Mouse (Mus musculus): ENCODE measurements at regions not wholly inside any gene's neighbourhood (a gene's known extent, or its start where the extent isn't known, plus 50 kb on each side); places are given as distances from the start of the nearest gene placed in this dataset.

DNA sequence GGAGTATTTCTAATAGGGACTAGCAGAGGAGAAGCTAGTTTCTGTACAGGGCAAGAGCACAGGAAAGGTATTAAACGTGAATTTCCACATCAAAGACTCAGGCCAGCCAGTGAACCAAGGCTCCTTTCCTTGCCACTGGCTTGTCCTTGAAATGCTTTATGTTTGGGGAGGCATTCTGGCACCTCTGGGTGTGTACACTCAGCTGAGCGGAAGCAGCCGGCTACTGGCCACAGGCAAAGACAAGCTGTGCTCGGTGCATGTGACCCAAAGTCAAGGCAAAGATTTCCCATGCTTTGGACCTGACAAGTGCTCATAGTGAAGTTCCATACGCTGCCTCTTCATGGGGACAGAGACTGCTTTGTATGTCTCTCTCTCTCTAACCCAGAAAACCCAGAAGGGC lies 159.8 kb upstream of the Irx3 start:
- H3K4me3 ChIP-seq (ENCODE audit: low read length): no peak overlapping the region
- H3K9me3 ChIP-seq (ENCODE audit: low read length): no peaks in the 10 kb centered on the region

DNA sequence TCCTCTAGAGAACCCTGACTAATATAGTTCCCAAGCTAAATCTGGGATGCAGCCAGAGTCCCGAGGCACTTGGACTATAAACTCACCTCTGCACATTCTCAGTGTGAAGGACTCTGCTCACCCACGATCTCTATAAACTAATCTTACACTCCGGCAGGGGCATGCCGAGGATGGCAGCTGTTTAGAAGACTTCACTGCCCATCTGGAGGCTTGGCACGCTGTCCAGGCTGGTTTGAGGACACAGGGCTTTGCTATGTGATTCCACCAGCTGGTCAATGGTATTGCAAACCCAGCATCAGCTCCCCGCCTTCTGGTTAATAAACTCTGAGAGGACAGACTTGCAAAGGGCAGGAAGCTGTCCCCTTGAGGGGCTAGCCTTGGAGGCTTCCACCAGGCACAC lies 153.3 kb upstream of the Irx3 start:
- Histone ChIP-seq H3K27me3 (ENCODE audit: insufficient read depth, low read length) (peaks cover 3% of the 10 kb centered on the region; the same call in 1 of the 2 replicates), H3K9me3 (ENCODE audit: low read length) (no peaks in the 10 kb centered on the region), H3K27ac (ENCODE audit: low read length) (no peak overlapping the region), H3K4me2 (replicated peaks; ENCODE audit: low read depth, low read length) (no peak overlapping the region), H3K9ac (replicated peaks; ENCODE audit: low read length) (no peak overlapping the region), H3K36me3 (ENCODE audit: insufficient read depth, low read length) (no peaks in the 10 kb centered on the region), H3K4me3 (ENCODE audit: low read length) (no peak overlapping the region), H3K4me1 (ENCODE audit: insufficient read depth, low read length) (no peaks in the 10 kb centered on the region)
- ATAC-seq (ENCODE audit: low FRiP score, low TSS enrichment): no peak
- 78% methylated on average over 6 of the region's 6 CpGs for WGBS

More for the DNA sequence above, 159.8 kb upstream of the Irx3 start:
- no peak for ATAC-seq (ENCODE audit: low FRiP score, low TSS enrichment)
- Histone ChIP-seq H3K9ac (replicated peaks; ENCODE audit: low read length) (no peak overlapping the region), H3K36me3 (ENCODE audit: insufficient read depth, low read length) (no peaks in the 10 kb centered on the region), H3K27ac (ENCODE audit: low read length) (no peak overlapping the region), H3K27me3 (ENCODE audit: insufficient read depth, low read length) (peaks cover 4% of the 10 kb centered on the region; the same call in 1 of the 2 replicates), H3K4me1 (ENCODE audit: insufficient read depth, low read length) (no peaks in the 10 kb centered on the region), H3K4me2 (replicated peaks; ENCODE audit: low read depth, low read length) (no peak overlapping the region)
- WGBS: 76% methylated on average over 5 of the region's 5 CpGs

DNA sequence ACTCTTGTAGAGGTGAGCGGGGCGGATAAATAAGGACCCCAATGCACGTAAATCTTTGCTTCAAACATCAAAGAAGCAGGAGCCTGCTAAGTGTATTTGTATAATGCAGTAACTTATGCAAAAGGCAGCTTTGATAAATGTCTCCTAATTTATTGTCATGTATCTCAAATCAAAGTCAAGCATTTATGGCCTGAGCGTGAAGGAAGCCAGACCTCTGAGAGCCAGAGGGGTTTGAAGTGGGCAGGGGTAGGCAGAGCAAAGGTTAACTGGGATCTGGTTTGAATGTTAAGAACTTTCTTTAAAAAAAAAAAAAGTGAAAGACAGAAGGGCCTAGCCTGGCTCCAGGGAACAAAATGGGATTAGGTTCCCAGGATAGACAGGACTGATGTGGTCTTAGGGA lies 151.1 kb upstream of the Irx3 start:
- H3K27me3 ChIP-seq (ENCODE audit: insufficient read depth, low read length): peaks cover 3% of the 10 kb centered on the region; the same call in 1 of the 2 replicates
- H3K9me3 ChIP-seq (ENCODE audit: low read length): no peaks in the 10 kb centered on the region
- WGBS: 75% methylated on average over 4 of the region's 4 CpGs

DNA sequence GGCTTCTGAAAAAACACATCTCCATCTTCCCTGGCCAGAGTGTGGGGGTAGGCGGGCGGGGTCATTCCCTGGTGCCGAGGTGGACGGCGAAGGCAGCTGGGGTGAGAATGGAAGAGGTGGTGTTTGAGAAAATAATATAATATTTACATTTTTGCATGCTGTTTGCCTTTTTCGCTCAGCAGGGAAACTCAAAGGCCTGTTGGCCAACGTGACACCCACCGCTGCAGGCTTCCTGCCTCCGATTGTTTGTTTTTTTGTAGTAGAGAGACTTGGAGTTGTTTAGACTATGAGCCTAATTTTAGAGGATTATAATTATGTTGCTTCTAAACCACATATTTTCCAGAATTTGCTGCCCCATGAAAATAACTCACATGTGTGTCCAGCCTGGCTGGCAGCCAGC lies 147.2 kb upstream of the Irx3 start:
- Histone ChIP-seq H3K27me3 (ENCODE audit: insufficient read depth, low read length) (peaks cover 3% of the 10 kb centered on the region; the same call in 1 of the 2 replicates), H3K4me2 (replicated peaks; ENCODE audit: low read depth, low read length) (peak overlapping the region; percentile 43), H3K9me3 (ENCODE audit: low read length) (no peaks in the 10 kb centered on the region), H3K27ac (ENCODE audit: low read length) (no peak overlapping the region), H3K36me3 (ENCODE audit: insufficient read depth, low read length) (no peaks in the 10 kb centered on the region), H3K4me3 (ENCODE audit: low read length) (peak overlapping the region; percentile 10; the same call in 1 of the 2 replicates), H3K4me1 (ENCODE audit: insufficient read depth, low read length) (peaks cover 13% of the 10 kb centered on the region), H3K9ac (replicated peaks; ENCODE audit: low read length) (no peak overlapping the region)
- ATAC-seq (ENCODE audit: low FRiP score, low TSS enrichment): no peak
- 63% methylated on average over 9 of the region's 9 CpGs for WGBS

More for the DNA sequence above, 151.1 kb upstream of the Irx3 start:
- H3K9ac ChIP-seq (replicated peaks; ENCODE audit: low read length): no peak overlapping the region
- peaks cover 13% of the 10 kb centered on the region for H3K4me1 ChIP-seq (ENCODE audit: insufficient read depth, low read length)
- no peaks in the 10 kb centered on the region for H3K36me3 ChIP-seq (ENCODE audit: insufficient read depth, low read length)
- no peak overlapping the region for H3K27ac ChIP-seq (ENCODE audit: low read length)
- H3K4me2 ChIP-seq (replicated peaks; ENCODE audit: low read depth, low read length): no peak overlapping the region
- no peak for ATAC-seq (ENCODE audit: low FRiP score, low TSS enrichment)
- no peak overlapping the region for H3K4me3 ChIP-seq (ENCODE audit: low read length)

DNA sequence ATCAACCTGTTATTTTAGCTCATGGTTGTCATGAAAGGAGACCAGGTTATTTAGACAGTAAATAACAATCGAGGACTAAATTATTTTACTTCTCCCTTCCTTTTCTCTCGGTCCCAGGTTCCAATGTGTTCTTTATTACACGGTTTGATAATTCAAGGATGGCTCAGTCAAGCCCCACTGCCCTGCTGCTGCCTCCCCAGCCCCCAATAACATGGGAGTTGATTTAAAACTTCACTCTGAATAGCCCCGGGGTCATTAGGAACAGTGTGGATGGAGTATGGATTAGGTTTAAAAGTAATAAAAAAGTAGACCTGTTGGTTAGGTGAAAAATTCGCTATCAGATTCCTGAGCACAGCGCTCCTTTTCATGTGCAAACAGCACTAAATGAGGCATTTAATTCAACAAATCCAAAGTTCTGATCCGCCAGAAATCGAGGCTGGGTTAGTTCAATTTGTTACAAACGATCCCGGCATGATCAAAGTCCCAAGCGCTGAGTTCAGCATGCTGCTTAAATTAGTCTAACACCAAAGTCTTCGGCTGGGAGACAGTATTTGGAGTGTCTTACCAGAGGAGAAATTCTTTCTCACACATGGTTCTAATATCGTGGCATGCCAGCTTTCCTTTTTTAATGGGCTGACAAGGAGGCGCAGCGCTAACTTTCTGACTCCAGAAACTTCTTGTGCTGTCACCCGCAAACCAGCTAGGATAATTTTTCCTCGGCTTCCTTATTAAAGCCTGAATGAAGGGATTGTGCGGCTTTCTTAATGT lies 146.5 kb upstream of the Irx3 start:
- H3K4me2 ChIP-seq (replicated peaks; ENCODE audit: low read depth, low read length): peak overlapping the region; percentile 43
- 0 out of 2 replicates have a peak, but pooled peaks have one; percentile 74 for ATAC-seq (ENCODE audit: low FRiP score, low TSS enrichment)
- WGBS: 23% methylated on average over 18 of the region's 18 CpGs

DNA sequence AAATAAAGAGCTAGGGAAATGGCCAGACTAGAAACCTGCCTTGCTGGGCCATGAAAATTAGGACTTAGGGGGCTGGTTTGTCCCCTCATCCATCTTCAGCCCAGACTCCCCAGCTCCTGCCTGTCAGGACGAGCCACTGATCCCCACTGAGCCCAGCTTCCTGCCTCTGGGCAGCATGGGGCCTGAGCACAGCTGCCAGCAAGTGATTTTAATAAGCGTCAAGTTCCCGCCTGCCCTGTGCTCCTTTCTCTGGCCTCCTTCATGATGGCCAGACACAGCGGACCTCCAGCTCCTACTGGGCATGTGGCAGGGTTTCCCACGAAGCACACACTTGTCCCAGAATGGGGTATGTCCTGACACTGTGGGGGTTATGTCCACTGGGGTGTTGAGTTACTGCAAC lies 139.1 kb upstream of the Irx3 start:
- 35% methylated on average over 5 of the region's 5 CpGs for WGBS
- H3K9ac ChIP-seq (replicated peaks; ENCODE audit: low read length): no peak overlapping the region
- H3K27me3 ChIP-seq (ENCODE audit: insufficient read depth, low read length): no peaks in the 10 kb centered on the region
- 0 out of 2 replicates have a peak, but pooled peaks cover 3% of the 10 kb centered on the region for H3K4me1 ChIP-seq (ENCODE audit: insufficient read depth, low read length)
- peaks cover 5% of the 10 kb centered on the region; the same call in 1 of the 2 replicates for H3K9me3 ChIP-seq (ENCODE audit: low read length)
- ATAC-seq (ENCODE audit: low FRiP score, low TSS enrichment): no peak
- H3K27ac ChIP-seq (ENCODE audit: low read length): no peak overlapping the region
- no peaks in the 10 kb centered on the region for H3K36me3 ChIP-seq (ENCODE audit: insufficient read depth, low read length)
- no peak overlapping the region for H3K4me2 ChIP-seq (replicated peaks; ENCODE audit: low read depth, low read length)
- H3K4me3 ChIP-seq (ENCODE audit: low read length): no peak overlapping the region

More for the DNA sequence above, 146.5 kb upstream of the Irx3 start:
- no peak overlapping the region for H3K27ac ChIP-seq (ENCODE audit: low read length)
- peaks cover 16% of the 10 kb centered on the region for H3K4me1 ChIP-seq (ENCODE audit: insufficient read depth, low read length)
- H3K9ac ChIP-seq (replicated peaks; ENCODE audit: low read length): no peak overlapping the region
- peaks cover 3% of the 10 kb centered on the region; the same call in 1 of the 2 replicates for H3K27me3 ChIP-seq (ENCODE audit: insufficient read depth, low read length)
- H3K4me3 ChIP-seq (ENCODE audit: low read length): peak overlapping the region; percentile 10; the same call in 1 of the 2 replicates
- no peaks in the 10 kb centered on the region for H3K9me3 ChIP-seq (ENCODE audit: low read length)
- no peaks in the 10 kb centered on the region for H3K36me3 ChIP-seq (ENCODE audit: insufficient read depth, low read length)

DNA sequence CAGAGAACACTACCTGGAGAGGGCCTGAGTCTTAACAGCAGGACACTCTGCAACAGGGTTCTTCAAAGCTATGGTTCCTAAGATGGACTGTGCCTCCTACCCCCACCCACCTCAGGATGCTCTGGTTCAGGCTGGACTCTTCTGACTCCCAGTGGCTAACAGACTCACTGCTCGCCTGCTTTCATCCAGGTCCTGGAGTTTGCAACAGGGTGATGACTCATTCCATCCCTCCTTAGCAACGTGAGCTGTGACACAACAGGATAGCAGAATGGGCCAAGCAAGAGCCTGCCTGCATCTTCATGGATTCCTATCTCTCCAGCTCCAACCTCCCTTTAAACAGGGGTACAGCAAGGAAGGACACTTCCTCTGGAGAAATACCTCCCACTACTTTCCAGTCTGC lies 135.4 kb upstream of the Irx3 start:
- no peak overlapping the region for H3K27ac ChIP-seq (ENCODE audit: low read length)
- H3K9ac ChIP-seq (replicated peaks; ENCODE audit: low read length): no peak overlapping the region
- no peak for ATAC-seq (ENCODE audit: low FRiP score, low TSS enrichment)
- H3K4me1 ChIP-seq (ENCODE audit: insufficient read depth, low read length): no peaks in the 10 kb centered on the region
- no peak overlapping the region for H3K4me2 ChIP-seq (replicated peaks; ENCODE audit: low read depth, low read length)
- no peaks in the 10 kb centered on the region for H3K36me3 ChIP-seq (ENCODE audit: insufficient read depth, low read length)
- H3K9me3 ChIP-seq (ENCODE audit: low read length): peaks cover 5% of the 10 kb centered on the region; the same call in 1 of the 2 replicates
- 43% methylated on average over 2 of the region's 2 CpGs for WGBS
- H3K27me3 ChIP-seq (ENCODE audit: insufficient read depth, low read length): no peaks in the 10 kb centered on the region
- H3K4me3 ChIP-seq (ENCODE audit: low read length): no peak overlapping the region

DNA sequence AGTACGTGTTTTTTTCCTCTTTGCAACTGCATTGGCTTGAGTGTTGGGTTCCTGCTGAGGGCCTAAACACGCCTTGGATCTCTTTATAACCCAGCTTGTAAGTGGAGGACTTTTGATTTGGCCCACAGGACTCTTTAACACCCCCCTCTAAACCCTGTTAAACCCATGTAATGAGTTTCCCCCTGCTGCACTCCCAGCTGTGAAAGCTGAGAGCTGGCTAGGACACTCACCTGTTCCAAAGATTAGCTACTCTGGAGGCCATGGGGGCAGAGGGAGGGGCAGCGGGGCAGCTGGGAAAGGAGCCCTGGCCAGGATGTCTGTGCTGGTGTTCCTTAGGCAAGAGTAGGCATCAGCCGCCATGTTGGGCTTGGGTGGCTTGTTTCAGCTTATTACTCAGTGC lies 128.7 kb upstream of the Irx3 start:
- 81% methylated on average over 4 of the region's 4 CpGs for WGBS
- Histone ChIP-seq H3K27me3 (ENCODE audit: insufficient read depth, low read length) (no peaks in the 10 kb centered on the region), H3K4me2 (replicated peaks; ENCODE audit: low read depth, low read length) (no peak overlapping the region), H3K27ac (ENCODE audit: low read length) (no peak overlapping the region), H3K4me1 (ENCODE audit: insufficient read depth, low read length) (no peaks in the 10 kb centered on the region), H3K36me3 (ENCODE audit: insufficient read depth, low read length) (no peaks in the 10 kb centered on the region), H3K9ac (replicated peaks; ENCODE audit: low read length) (no peak overlapping the region), H3K4me3 (ENCODE audit: low read length) (no peak overlapping the region), H3K9me3 (ENCODE audit: low read length) (no peaks in the 10 kb centered on the region)
- no peak for ATAC-seq (ENCODE audit: low FRiP score, low TSS enrichment)

DNA sequence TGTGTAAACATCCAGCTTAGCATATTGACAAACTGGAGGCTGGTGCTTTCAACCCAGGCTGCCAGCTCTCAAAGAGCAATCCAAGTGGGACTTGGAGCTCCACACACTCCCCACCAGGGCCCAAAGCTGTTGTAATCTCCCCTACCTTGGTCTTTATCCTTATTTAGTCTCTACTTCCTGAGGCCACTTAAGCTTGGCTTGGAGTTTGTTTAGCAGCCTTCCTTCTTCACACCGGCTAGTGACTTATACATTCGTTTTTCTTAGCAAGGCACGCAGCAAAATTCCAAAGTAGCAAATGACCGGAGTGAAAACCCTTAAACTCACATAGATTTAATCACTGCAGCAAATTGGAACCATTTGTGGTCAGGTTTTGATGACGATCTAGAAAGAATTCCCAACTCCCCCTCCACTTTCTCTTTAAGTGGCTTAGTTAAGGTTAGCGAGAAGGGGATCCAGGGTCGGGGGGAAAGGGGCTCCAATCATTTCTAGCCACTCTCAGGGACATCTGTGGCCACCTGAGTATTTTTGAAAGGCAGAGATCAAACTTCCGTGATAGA lies 124.2 kb upstream of the Irx3 start:
- no peaks in the 10 kb centered on the region for H3K4me1 ChIP-seq (ENCODE audit: insufficient read depth, low read length)
- 49% methylated on average over 8 of the region's 8 CpGs for WGBS
- H3K4me2 ChIP-seq (replicated peaks; ENCODE audit: low read depth, low read length): no peak overlapping the region
- H3K9ac ChIP-seq (replicated peaks; ENCODE audit: low read length): no peak overlapping the region
- ATAC-seq (ENCODE audit: low FRiP score, low TSS enrichment): no peak
- no peak overlapping the region for H3K27ac ChIP-seq (ENCODE audit: low read length)
- H3K4me3 ChIP-seq (ENCODE audit: low read length): no peak overlapping the region
- no peaks in the 10 kb centered on the region for H3K9me3 ChIP-seq (ENCODE audit: low read length)
- no peaks in the 10 kb centered on the region for H3K36me3 ChIP-seq (ENCODE audit: insufficient read depth, low read length)
- no peaks in the 10 kb centered on the region for H3K27me3 ChIP-seq (ENCODE audit: insufficient read depth, low read length)

DNA sequence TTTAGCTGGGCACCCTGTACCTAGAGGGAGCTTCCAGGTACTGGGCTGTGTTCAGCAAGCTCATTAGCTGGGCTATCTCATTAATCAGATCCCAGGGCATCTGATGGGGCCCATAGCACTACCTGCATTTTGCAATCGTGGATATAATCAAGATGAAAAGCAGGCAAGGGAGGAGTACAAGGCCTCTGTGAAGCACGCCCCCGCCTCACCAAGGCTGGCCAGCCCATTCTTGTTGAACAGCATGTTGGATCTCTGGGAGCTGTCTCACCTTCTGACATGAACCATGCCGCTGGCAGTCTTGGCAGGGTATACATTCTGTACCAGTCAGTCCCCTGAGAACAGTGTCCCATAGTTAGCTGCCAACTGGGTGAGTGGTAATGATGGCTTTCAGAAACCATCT lies 122.3 kb upstream of the Irx3 start:
- H3K27me3 ChIP-seq (ENCODE audit: insufficient read depth, low read length): no peaks in the 10 kb centered on the region
- ATAC-seq (ENCODE audit: low FRiP score, low TSS enrichment): no peak
- no peaks in the 10 kb centered on the region for H3K36me3 ChIP-seq (ENCODE audit: insufficient read depth, low read length)
- no peak overlapping the region for H3K27ac ChIP-seq (ENCODE audit: low read length)
- 93% methylated on average over 4 of the region's 4 CpGs for WGBS
- no peaks in the 10 kb centered on the region for H3K4me1 ChIP-seq (ENCODE audit: insufficient read depth, low read length)
- H3K9ac ChIP-seq (replicated peaks; ENCODE audit: low read length): no peak overlapping the region
- H3K9me3 ChIP-seq (ENCODE audit: low read length): no peaks in the 10 kb centered on the region
- no peak overlapping the region for H3K4me2 ChIP-seq (replicated peaks; ENCODE audit: low read depth, low read length)
- no peak overlapping the region for H3K4me3 ChIP-seq (ENCODE audit: low read length)

All from kidney, embryonic 16.5 days (tissue).